Mouse (Mus musculus) midbrain, embryonic 12.5 days (tissue): ENCODE results near the gene Otog. TPM values are rescaled to one million over a fixed set of nuclear protein-coding genes. Genes with fewer than 3 reads are reported as not detected.

Experiments
- ATAC-seq: fragments of 200-750 bp; cut with Nextera tagmentation; 2 replicates; pipeline ENCODE4 v1.8.0; 2017; ENCODE audit warnings: low read depth, moderate TSS enrichment, moderate library complexity; ENCODE audit not compliant: low FRiP score
- H3K27ac ChIP-seq: fragments of 300-500 bp; sonication (generic); replicated peaks from 2 replicates; pipeline ENCODE4 v1.5.1; 2016; ENCODE audit warnings: mild to moderate bottlenecking
- H3K27me3 ChIP-seq: fragments of 300-500 bp; sonication (generic); 2 replicates; pipeline ENCODE4 v1.6.1; 2016; ENCODE audit warnings: mild to moderate bottlenecking
- H3K36me3 ChIP-seq: fragments of 300-500 bp; sonication (generic); 2 replicates; pipeline ENCODE4 v1.6.1; 2016
- H3K4me1 ChIP-seq: fragments of 300-500 bp; sonication (generic); 2 replicates; pipeline ENCODE4 v1.6.1; 2016
- H3K4me2 ChIP-seq: fragments of 300-500 bp; sonication (generic); replicated peaks from 2 replicates; pipeline ENCODE4 v1.6.1; 2016; ENCODE audit warnings: mild to moderate bottlenecking, moderate library complexity
- H3K4me3 ChIP-seq: fragments of 300-500 bp; sonication (generic); 2 replicates; pipeline ENCODE4 v1.5.1; 2016; ENCODE audit warnings: mild to moderate bottlenecking
- H3K9ac ChIP-seq: fragments of 300-500 bp; sonication (generic); replicated peaks from 2 replicates; pipeline ENCODE4 v1.6.1; 2016; ENCODE audit warnings: mild to moderate bottlenecking, moderate library complexity
- H3K9me3 ChIP-seq: fragments of 300-500 bp; sonication (generic); 2 replicates; pipeline ENCODE4 v1.6.1; 2016; ENCODE audit warnings: mild to moderate bottlenecking
- WGBS: fragments of 180-500 bp; shearing (Covaris S2); methylation state at CpG from one replicate; pipeline ENCODE4 v1.1.7; 2016; 5-methylcytosine and 5-hydroxymethylcytosine counted together
- polyA plus RNA-seq: library from polyadenylated mRNA; unstranded; fragments of >200 nt; fragmentation: Nextera tagmentation; extraction: Ambion mirVana; gene quantifications from 2 replicates; pipeline ENCODE4 v1.2.1, GENCODE M21; 2016

Gene Otog
- polyA plus RNA-seq, 1 experiment from 2014 or later, result 0.15 TPM

GRCm38 (mm10) chr7:46327896-46328295, 87.1 kb downstream of the Otog start:
- Histone ChIP-seq H3K9me3 (no peaks in the 10 kb centered on the region), H3K36me3 (no peaks in the 10 kb centered on the region), H3K9ac (no peak overlapping the region), H3K27ac (no peak overlapping the region), H3K4me1 (no peaks in the 10 kb centered on the region), H3K4me2 (no peak overlapping the region), H3K4me3 (no peak overlapping the region), H3K27me3 (0 out of 2 replicates have a peak, but pooled peaks cover 3% of the 10 kb centered on the region)
- 71% methylated on average over 4 of the region's 4 CpGs for WGBS
- no peak for ATAC-seq

DNA sequence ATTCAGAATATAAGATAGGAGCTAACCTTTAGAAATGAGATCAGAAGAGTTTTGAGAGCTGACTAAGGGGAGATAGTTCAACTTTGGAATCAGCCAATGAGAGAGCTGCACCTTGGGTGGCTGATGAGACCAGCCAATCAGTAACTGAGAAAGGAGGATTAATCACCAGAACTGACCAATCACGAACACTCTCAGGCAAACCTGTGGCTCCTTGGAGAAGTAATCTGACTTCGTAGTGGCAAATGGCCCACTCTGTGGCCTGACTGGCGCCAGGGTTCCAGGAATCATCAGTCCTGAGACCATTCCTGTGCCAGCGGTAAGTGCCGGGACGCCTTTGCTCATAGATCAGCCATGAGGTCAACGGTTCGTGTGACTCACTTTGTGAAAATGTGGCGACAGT, 96.6 kb downstream of the Otog start:
- H3K27me3 ChIP-seq, result no peaks in the 10 kb centered on the region
- H3K9me3 ChIP-seq, result no peaks in the 10 kb centered on the region
- H3K4me1 ChIP-seq, result no peaks in the 10 kb centered on the region
- 92% methylated on average over 9 of the region's 9 CpGs for WGBS
- no peak overlapping the region for H3K27ac ChIP-seq
- H3K4me3 ChIP-seq, result no peak overlapping the region
- ATAC-seq, result no peak
- no peaks in the 10 kb centered on the region for H3K36me3 ChIP-seq
- H3K9ac ChIP-seq, result no peak overlapping the region
- no peak overlapping the region for H3K4me2 ChIP-seq

DNA sequence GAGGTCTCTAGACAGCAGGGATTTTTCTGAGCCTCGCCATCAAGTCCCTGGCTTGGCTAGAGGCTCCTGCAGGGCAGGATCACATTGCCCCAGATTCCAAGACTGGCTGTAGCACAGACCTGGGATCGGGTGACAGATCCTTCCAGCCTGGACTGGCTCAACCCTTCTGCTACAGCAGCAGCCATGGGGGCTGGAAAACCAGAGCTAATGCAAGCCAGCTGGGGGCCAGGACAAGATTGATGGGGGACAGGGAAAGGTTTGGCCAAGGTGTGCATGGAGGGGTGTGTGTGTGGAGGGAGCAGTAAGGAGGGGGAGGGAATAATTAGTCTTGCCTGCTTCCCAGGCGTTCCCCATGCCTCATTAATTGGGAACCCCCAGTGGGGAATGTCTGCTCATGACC, 99.0 kb downstream of the Otog start:
- Histone ChIP-seq H3K27me3 (no peaks in the 10 kb centered on the region), H3K4me2 (no peak overlapping the region), H3K36me3 (no peaks in the 10 kb centered on the region), H3K9ac (no peak overlapping the region), H3K4me1 (no peaks in the 10 kb centered on the region), H3K27ac (no peak overlapping the region), H3K9me3 (no peaks in the 10 kb centered on the region), H3K4me3 (no peak overlapping the region)
- WGBS, result 54% methylated on average over 3 of the region's 3 CpGs
- ATAC-seq, result no peak

GRCm38 (mm10) chr7:46340295-46340694, 99.5 kb downstream of the Otog start:
- Histone ChIP-seq H3K9me3 (no peaks in the 10 kb centered on the region), H3K4me1 (no peaks in the 10 kb centered on the region), H3K27me3 (no peaks in the 10 kb centered on the region), H3K4me2 (no peak overlapping the region), H3K27ac (no peak overlapping the region), H3K36me3 (no peaks in the 10 kb centered on the region), H3K4me3 (no peak overlapping the region), H3K9ac (no peak overlapping the region)
- no peak for ATAC-seq
- WGBS, result 87% methylated on average over 5 of the region's 5 CpGs

DNA sequence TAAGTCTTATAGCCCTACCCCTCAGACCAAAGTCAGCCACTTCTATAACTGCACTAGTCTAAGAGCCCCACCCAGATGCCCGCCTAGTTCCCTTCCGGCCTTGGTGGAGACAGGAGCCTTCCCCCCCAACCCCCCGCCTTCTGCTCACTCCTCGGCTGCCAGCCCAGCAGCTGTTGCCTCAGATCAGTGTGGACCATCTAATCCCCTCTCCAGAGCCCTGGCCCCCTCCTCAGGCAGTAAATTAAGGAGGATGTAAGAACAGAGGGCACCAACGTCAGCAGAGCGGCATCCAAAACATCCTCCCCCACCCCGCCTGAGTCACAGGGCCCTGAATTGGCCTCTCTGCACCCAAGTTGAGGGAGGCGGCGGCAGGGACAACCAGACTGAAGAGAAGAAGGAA, 100.7 kb downstream of the Otog start:
- H3K4me3 ChIP-seq, result no peak overlapping the region
- WGBS, result 80% methylated on average over 9 of the region's 9 CpGs
- ATAC-seq, result no peak
- H3K4me2 ChIP-seq, result no peak overlapping the region
- H3K9ac ChIP-seq, result no peak overlapping the region
- no peak overlapping the region for H3K27ac ChIP-seq
- H3K36me3 ChIP-seq, result no peaks in the 10 kb centered on the region
- no peaks in the 10 kb centered on the region for H3K9me3 ChIP-seq
- no peaks in the 10 kb centered on the region for H3K27me3 ChIP-seq
- H3K4me1 ChIP-seq, result no peaks in the 10 kb centered on the region

GRCm38 (mm10) chr7:46347692-46348091, 106.9 kb downstream of the Otog start:
- H3K27me3 ChIP-seq, result peaks cover 30% of the 10 kb centered on the region
- H3K9me3 ChIP-seq, result no peaks in the 10 kb centered on the region
- no peak overlapping the region for H3K4me3 ChIP-seq
- peaks cover 6% of the 10 kb centered on the region for H3K4me1 ChIP-seq
- no peak overlapping the region for H3K27ac ChIP-seq
- no peak overlapping the region for H3K9ac ChIP-seq
- H3K4me2 ChIP-seq, result no peak overlapping the region
- no peak for ATAC-seq
- 74% methylated on average over 4 of the region's 4 CpGs for WGBS
- H3K36me3 ChIP-seq, result no peaks in the 10 kb centered on the region

DNA sequence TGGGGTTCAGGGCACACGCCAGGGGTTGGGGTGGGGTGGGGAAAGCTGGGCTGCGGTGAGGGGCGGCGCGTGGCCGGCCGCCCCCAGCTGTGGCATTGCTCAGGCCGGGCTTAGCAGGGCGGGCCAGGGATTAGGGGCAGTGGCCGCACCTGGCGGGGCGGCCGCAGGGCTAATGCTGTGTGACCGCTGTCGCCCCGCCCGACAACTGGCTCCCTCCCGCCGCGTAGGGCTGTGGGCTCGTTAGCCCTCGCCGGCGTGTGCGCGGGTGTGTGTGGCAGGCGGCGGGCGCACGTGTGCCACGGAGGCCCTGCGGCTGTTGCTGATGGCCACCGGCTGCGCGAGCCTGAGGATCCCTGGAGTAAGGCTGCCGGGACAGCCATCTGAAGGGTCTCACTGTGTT, 108.0 kb downstream of the Otog start:
- H3K9me3 ChIP-seq, result no peaks in the 10 kb centered on the region
- 2% methylated on average over 31 of the region's 36 CpGs for WGBS
- peak overlapping the region; percentile 25 for H3K4me3 ChIP-seq
- ATAC-seq, result peak; percentile 30; the same call in 1 of the 2 replicates
- H3K27ac ChIP-seq, result no peak overlapping the region
- peak overlapping the region; percentile 53 for H3K4me2 ChIP-seq
- H3K27me3 ChIP-seq, result peaks cover 30% of the 10 kb centered on the region
- H3K4me1 ChIP-seq, result peaks cover 6% of the 10 kb centered on the region
- H3K36me3 ChIP-seq, result no peaks in the 10 kb centered on the region
- 0 out of 2 replicates have a peak overlapping the region, but pooled peaks have one; percentile 20 for H3K9ac ChIP-seq

DNA sequence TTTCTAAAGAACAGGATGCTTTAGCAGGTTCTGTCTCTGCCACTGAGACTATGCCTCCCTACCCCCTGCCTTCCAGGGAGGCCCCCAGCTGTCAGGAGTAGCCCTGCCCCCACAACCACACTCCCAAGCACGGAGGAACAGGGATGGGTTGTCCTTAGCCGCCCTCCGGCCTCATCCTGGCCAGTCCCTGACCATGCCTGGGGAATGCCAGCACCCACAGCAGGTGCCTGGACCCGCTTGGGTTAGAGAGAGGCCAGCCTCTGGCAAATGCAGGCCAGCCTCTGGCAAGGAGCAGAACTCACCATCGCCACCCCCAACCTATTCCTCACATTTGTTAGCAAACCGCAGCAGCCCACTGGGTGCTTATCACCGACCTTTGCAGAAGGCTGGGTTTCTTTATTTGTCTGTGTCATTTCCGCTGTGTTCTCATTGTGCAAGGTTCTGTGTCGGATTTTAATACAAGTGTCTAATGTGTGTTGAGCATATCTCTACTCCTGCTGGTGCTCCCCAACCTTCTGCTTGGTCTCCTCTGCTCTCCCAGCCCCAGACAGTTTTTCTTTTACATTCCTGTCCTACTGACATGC, 109.4 kb downstream of the Otog start:
- H3K9ac ChIP-seq, result no peak overlapping the region
- H3K27ac ChIP-seq, result no peak overlapping the region
- H3K9me3 ChIP-seq, result no peaks in the 10 kb centered on the region
- WGBS, result 47% methylated on average over 9 of the region's 9 CpGs
- no peaks in the 10 kb centered on the region for H3K36me3 ChIP-seq
- peaks cover 6% of the 10 kb centered on the region for H3K4me1 ChIP-seq
- H3K27me3 ChIP-seq, result peaks cover 30% of the 10 kb centered on the region
- H3K4me3 ChIP-seq, result no peak overlapping the region
- no peak overlapping the region for H3K4me2 ChIP-seq
- ATAC-seq, result no peak

DNA sequence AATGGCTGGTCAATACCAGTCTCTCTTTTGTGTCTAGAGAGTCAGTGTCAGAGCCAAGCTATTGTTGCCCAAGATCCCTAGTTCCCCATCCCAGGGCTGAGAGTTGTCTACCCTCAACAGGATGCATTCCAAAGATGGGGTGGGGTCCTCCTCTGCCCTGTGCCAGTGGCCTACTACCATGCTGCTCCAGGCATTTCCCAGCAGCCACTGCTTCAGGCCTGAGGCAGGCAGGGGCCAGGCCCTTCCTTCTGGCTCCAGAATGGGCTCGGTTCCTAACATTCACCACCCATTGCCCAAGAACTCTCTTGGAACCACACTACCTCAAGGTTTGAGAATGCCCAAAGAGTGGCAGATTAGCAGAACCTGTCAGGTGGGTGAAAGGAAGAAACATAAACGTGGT, 112.0 kb downstream of the Otog start:
- Histone ChIP-seq H3K9ac (no peak overlapping the region), H3K9me3 (no peaks in the 10 kb centered on the region), H3K4me2 (no peak overlapping the region), H3K4me3 (no peak overlapping the region), H3K27me3 (peaks cover 26% of the 10 kb centered on the region), H3K4me1 (peaks cover 6% of the 10 kb centered on the region), H3K27ac (no peak overlapping the region), H3K36me3 (no peaks in the 10 kb centered on the region)
- ATAC-seq, result no peak
- WGBS, result 70% methylated on average over 2 of the region's 2 CpGs

DNA sequence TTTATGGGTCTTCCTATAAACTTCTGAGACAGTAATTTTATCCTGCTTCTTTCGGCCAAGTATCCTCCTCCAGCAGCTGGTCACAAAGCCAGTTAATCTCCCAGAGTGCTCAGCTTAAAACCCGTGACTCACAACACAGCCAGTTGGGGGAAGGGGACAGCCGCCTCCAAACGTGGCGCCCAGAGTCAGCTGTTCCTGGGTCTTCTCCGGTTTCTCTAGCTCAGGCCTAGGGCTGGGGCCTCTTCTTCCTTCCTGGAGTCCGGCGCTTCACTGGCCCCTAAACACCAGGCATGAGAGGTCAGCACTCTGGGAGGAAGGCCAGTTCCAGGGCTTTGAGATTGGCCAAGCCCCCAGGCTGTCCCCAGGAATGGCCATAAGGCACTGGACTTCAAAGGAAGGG, 112.4 kb downstream of the Otog start:
- Histone ChIP-seq H3K27ac (no peak overlapping the region), H3K4me3 (no peak overlapping the region), H3K27me3 (peaks cover 22% of the 10 kb centered on the region), H3K9me3 (no peaks in the 10 kb centered on the region), H3K4me1 (peaks cover 6% of the 10 kb centered on the region), H3K9ac (no peak overlapping the region), H3K36me3 (no peaks in the 10 kb centered on the region), H3K4me2 (no peak overlapping the region)
- no peak for ATAC-seq
- WGBS, result 53% methylated on average over 8 of the region's 8 CpGs

- Histone ChIP-seq H3K9me3 (no peaks in the 10 kb centered on the region), H3K27me3 (peaks cover 15% of the 10 kb centered on the region), H3K4me1 (peaks cover 2% of the 10 kb centered on the region; the same call in 1 of the 2 replicates), H3K4me3 (no peak overlapping the region), H3K36me3 (no peaks in the 10 kb centered on the region), H3K4me2 (no peak overlapping the region), H3K9ac (no peak overlapping the region), H3K27ac (no peak overlapping the region)
- ATAC-seq, result no peak
- WGBS, result 85% methylated on average over 4 of the region's 4 CpGs
These were observed 113.1 kb downstream of the Otog start for GRCm38 (mm10) chr7:46353875-46354274.
